Mouse (Mus musculus): Measurements from ENCODE around the gene Lypd4. TPM values are rescaled to one million over a fixed set of nuclear protein-coding genes. Genes with fewer than 3 reads are reported as not detected.
"Not testable (repeated sequence)": the region's sequence is repeated elsewhere in the genome, so short reads cannot be mapped to it uniquely, and the experiment has no call there.

The Lypd4 gene
- total RNA-seq, 2 experiments from 2014 or later: not detected

DNA sequence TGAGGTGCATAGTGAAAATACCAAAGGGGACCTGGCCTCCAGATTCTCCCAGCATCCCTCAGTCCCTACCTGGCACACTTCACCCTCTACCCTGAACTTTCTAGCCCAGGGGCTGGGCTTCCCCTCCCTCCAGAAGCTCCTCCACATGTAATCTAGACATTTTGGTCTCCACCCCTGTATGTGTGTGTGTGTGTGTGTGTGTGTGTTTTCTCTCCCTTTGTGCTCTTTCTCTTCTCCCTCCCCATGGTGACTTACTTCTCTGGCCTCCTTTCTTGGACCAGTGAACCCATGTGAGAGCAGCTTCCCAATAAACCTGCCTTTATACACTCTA lies 16.5 kb downstream of the Lypd4 start:
- intact Hi-C loops (cut with DNase I): no loop called here
- DNase-seq: no peak

GRCm38 (mm10) chr7:24852557-24853232 lies 17.0 kb downstream of the Lypd4 start:
- intact Hi-C loops (cut with DNase I): no loop called here

DNA sequence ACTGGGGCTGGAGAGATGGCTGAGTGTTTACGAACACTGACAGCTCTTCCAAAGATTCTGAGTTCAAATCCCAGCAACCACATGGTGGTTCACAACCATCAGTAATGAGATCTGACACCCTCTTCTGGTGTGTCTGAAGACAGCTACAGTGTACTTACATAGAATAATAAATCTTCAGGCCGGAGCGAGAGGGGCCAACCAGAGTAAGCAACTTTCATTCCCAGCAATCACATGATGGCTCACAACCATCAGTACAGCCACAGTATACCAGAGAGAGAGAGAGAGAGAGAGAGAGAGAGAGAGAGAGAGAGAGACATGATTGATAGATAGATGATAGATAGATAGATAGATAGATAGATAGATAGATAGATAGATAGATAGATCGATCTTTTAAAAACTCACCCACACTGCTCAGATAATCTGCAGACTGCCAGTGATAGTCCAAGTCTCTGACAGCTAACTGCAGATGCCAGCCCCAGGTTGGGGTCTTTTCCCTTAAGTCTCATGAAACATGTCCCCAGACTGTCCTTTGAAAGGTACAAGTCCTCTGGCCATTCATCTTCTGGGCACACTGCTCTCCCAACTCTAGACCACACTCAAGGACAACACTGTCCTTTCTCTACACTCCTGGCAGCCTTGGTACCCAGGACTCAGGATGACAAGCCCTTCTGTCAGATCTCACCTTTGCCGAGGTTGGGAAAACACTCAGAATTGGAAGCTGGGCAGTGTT lies 18.0 kb downstream of the Lypd4 start:
- no peak for DNase-seq
- intact Hi-C loops (cut with DNase I): no loop called here

More at GRCm38 (mm10) chr7:24852557-24853232, 17.0 kb downstream of the Lypd4 start:
- DNase-seq: no peak

- intact Hi-C loops (cut with DNase I): no loop called here
- no peak for DNase-seq
These were observed 18.8 kb downstream of the Lypd4 start for GRCm38 (mm10) chr7:24850899-24851303.

GRCm38 (mm10) chr7:24850162-24850561 lies 19.6 kb downstream of the Lypd4 start:
- no peak for DNase-seq
- intact Hi-C loops (cut with DNase I): no loop called here

GRCm38 (mm10) chr7:24846576-24846975 lies 23.2 kb downstream of the Lypd4 start:
- DNase-seq; intact Hi-C loops (cut with DNase I): not testable (repeated sequence)

DNA sequence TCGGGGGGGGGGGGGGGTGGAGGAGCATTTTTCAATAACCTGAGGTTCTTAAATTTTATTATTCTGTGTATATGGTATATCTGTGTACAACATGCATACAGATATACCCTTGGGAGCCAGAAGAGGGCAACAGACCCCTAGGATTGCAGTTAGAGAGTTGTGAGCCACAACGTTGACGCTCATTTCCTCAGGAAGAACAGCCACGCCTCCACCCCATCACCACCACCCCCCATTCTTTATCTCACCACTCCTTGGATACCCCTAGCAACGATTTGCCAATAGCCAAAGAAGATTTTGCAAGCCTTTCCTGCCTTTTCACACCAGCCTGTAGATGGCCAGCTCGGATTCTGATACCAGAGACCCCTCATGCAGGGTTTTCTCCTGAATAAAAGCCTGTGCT lies 24.0 kb downstream of the Lypd4 start:
- intact Hi-C loops (cut with DNase I): no loop called here
- no peak for DNase-seq

- DNase-seq: no peak
- intact Hi-C loops (cut with DNase I): no loop called here
These were observed 24.6 kb downstream of the Lypd4 start for GRCm38 (mm10) chr7:24845181-24845580.

GRCm38 (mm10) chr7:24844144-24844543 lies 25.6 kb downstream of the Lypd4 start:
- intact Hi-C loops (cut with DNase I): no loop called here
- DNase-seq: no peak

- DNase-seq: no peak
- intact Hi-C loops (cut with DNase I): no loop called here
These were observed 28.7 kb downstream of the Lypd4 start for GRCm38 (mm10) chr7:24841009-24841408.

DNA sequence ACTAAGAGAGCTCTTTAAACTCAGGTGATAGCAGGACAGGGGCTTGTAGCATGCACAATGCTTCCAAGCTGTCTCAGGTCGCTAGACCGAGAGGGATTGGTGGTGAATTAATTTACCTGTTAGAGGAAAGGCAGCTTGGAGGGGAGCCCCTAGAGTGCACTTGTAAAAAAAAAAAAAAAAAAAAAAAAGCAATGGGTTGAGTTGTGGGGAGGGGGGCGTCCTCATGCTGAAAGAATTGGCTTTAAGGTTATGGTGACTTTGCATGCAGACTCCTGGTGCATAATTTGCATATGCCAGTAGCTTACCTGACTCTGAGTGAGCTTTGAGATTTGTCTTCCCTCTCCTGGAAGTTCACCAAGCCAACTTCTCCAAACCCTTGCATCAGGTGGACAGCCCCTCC lies 29.4 kb downstream of the Lypd4 start:
- DNase-seq: no peak
- intact Hi-C loops (cut with DNase I): no loop called here

- DNase-seq: no peak
- intact Hi-C loops (cut with DNase I): loop anchor here (5.0 kb wide), 1 partner anchor 738 kb away; no protein-coding TSS in a partner anchor
These were observed 30.3 kb downstream of the Lypd4 start for GRCm38 (mm10) chr7:24839410-24839808.

DNA sequence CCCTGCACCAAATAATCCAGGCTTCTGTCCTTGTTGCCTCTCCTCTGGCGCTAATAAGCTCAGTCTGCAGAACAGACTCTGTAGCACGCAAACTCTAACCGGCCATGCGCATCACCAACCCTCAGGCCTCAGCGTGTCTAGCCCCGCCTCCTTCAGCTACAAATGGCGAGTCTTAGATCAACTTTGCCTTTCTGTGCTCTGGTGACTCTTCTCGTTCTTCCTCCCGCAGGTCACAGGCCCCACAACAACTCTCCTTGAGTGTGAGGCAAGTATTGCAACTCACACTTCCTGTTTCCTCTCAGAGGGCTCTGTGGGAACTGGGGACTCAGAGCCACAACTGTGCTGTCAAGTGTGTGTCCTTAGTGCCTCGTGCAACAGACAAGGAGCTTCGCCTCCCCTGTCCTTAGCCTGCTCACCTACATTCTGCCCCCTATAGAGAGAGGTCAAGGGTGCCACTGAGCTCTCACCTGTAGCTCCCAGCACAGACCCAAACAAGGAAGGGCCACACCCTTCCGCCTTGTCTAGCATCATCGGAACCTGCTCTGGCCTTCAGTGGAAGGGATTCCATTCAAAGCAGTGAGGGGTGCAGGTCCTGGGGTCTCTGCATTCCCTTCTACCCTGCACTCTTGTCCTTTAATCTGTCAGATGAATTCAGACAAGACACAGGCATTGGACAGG lies 30.9 kb downstream of the Lypd4 start:
- not testable (repeated sequence) for DNase-seq
- intact Hi-C loops (cut with DNase I): loop anchor here (5.0 kb wide), 1 partner anchor 738 kb away; no protein-coding TSS in a partner anchor

DNA sequence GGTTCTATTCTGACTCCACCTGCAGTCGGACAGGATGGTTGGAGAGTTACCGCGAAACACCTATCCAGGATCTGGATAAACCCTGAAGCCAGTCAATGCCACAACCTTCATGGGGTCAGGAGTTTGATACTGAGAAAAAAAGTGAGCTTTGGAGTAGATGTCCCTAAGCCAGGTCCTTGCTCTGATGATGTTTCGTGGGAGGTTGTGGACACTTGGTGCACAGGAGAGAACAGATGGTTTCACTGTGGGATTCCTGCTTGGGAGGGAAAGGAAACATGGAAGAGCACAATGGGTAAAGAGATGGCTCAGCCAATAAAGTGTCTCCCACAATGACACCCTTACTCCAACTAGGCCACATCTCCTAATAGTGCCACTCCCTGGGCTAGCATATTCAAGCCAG lies 42.6 kb downstream of the Lypd4 start:
- no peak for DNase-seq
- intact Hi-C loops (cut with DNase I): no loop called here

GRCm38 (mm10) chr7:24824452-24824851 lies 45.3 kb downstream of the Lypd4 start:
- no peak for DNase-seq
- intact Hi-C loops (cut with DNase I): no loop called here

- peak; percentile 39 to 69 for DNase-seq
These were observed 52.2 kb downstream of the Lypd4 start for GRCm38 (mm10) chr7:24817502-24817901.

More at GRCm38 (mm10) chr7:24817502-24817901, 52.2 kb downstream of the Lypd4 start:
- intact Hi-C loops (cut with DNase I): loop anchor here (2.0 kb wide), 1 partner anchor 157 kb away; no protein-coding TSS in a partner anchor

Other genes with a start within 250 kb of the Lypd4 start
- gene Lypd3, start 233.4 kb downstream of the Lypd4 start, total RNA-seq (2021): not detected
- gene Tex101, start 193.3 kb downstream of the Lypd4 start, total RNA-seq (2021): not detected
- gene BC049730, start 160.7 kb downstream of the Lypd4 start, total RNA-seq (2021): not detected
- gene Gm4763, start 143.0 kb downstream of the Lypd4 start, total RNA-seq (2021): not detected
- gene Cd177, start 109.6 kb downstream of the Lypd4 start, total RNA-seq (2021): under 1 TPM in 1 of 2 experiments, not detected in 1; 0.17 TPM
- not detected for gene Ceacam10, start 92.7 kb downstream of the Lypd4 start, total RNA-seq (2021)
- gene Gm9844, start 7.7 kb downstream of the Lypd4 start, total RNA-seq (2021): not detected
- not detected for gene Dmrtc2, start 116 bp upstream of the Lypd4 start, total RNA-seq (2021)
- gene Rps19, start 14.4 kb upstream of the Lypd4 start, total RNA-seq (2021): 100 to 1,000 TPM; 514 to 531 TPM
- 1 to 10 TPM; 1.7 to 2.5 TPM for gene Cd79a, start 27.4 kb upstream of the Lypd4 start, total RNA-seq (2021)
- 10 to 100 TPM; 48.8 to 52.8 TPM for gene Arhgef1, start 33.0 kb upstream of the Lypd4 start, total RNA-seq (2021)
- gene Gm4881, start 74.6 kb upstream of the Lypd4 start, total RNA-seq (2021): not detected
- 100 to 1,000 TPM; 305 to 326 TPM for gene Rabac1, start 102.8 kb upstream of the Lypd4 start, total RNA-seq (2021)
- under 1 TPM; 0.35 to 0.67 TPM for gene Atp1a3, start 136.0 kb upstream of the Lypd4 start, total RNA-seq (2021)
- 1 to 10 TPM; 4.4 to 5.7 TPM for gene Grik5, start 202.4 kb upstream of the Lypd4 start, total RNA-seq (2021)
- gene Zfp574, start 202.6 kb upstream of the Lypd4 start, total RNA-seq (2021): 10 to 100 TPM in 1 of 2 experiments, 1 to 10 TPM in 1; 9.8 to 10.7 TPM

Data from heart, postnatal 36 days (tissue).